14 mouse cellular contexts compared by ENCODE assay signal in the genomic region with DNA sequence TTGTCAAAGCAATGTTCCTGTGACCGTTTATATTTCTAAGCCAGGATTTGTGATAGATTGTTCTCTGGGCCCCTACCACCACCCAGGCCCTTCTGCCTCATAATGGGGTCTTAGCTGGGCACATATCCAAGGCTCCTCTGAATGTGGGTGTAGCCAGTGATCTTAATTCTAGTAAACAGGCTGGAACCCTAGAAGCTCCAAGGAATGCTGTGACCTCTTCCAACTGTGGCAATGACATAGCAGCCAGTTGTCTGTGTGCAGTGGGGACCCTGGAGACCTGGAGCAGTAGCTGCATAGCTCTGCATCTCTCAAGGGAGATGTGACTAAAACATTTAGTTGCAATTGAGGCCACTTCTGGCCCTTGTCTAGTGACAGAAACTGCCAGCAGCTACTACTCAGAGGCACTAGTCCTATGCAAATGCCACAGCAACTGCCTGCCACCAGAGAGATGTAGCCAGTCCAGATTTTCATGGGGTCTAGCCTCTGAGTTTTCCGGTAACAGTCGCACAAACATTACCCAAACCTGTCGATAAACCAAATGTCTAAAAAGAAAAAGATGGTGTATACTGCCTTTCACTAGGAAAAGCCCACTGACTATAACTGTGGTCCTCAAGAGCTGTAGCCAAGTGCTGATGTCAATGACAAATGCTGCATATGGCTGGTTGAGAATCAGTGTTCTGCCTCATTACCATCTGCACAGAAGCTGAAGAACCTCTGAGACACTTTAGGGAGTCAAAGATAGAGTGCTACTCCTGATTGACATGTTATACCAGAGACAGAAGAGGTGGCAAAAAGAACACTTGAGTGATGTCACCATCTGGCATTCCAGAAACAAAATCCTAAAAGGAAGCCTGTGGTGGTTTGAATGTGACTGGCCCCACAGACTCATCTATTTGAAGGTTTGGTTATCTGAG.
DNase-seq lines count a peak whose midpoint lies in the region; ATAC-seq and TF ChIP-seq lines count a peak whose summit lies in the region.
"Had no signal": no experiment of that assay in that cellular context is flagged by ENCODE, and none has a peak within 500 bp of the region (broad histone marks: within the 10 kb centered on the region; RNA-seq: fewer than 3 reads in every experiment).

No protein-coding gene starts in this region.

- H3K36me3 ChIP-seq in liver, postnatal 0 days (replicated peaks; ENCODE audit: insufficient read depth, low read length) = no peaks in the 10 kb centered on the region
- H3K36me3 ChIP-seq in liver, embryonic 11.5 days (ENCODE audit: control insufficient read depth, insufficient read depth, low read length) = no peaks in the 10 kb centered on the region
- no peaks in the 10 kb centered on the region for H3K36me3 ChIP-seq in forebrain, embryonic 12.5 days (replicated peaks)
- H3K36me3 ChIP-seq in limb, embryonic 15.5 days = no peaks in the 10 kb centered on the region

- 90% methylated on average over 4 of the region's 4 CpGs for WGBS in liver, postnatal 0 days (ENCODE audit: insufficient replicate concordance)
- 89% methylated on average over 4 of the region's 4 CpGs for WGBS in liver, embryonic 11.5 days
- 62% methylated on average over 4 of the region's 4 CpGs for WGBS in forebrain, embryonic 12.5 days
- 76% methylated on average over 4 of the region's 4 CpGs for WGBS in limb, embryonic 15.5 days

- H3K4me3 ChIP-seq in liver, postnatal 0 days (ENCODE audit: low read depth, low read length) = no peak overlapping the region
- H3K4me3 ChIP-seq in liver, embryonic 11.5 days (ENCODE audit: low read depth, low read length) = no peak overlapping the region
- H3K4me3 ChIP-seq in forebrain, embryonic 12.5 days (replicated peaks) = no peak overlapping the region
- H3K4me3 ChIP-seq in limb, embryonic 15.5 days = no peak overlapping the region

- H3K9ac ChIP-seq in liver, postnatal 0 days (replicated peaks) = no peak overlapping the region
- H3K9ac ChIP-seq in liver, embryonic 11.5 days (ENCODE audit: low read depth, low read length) = no peak overlapping the region
- no peak overlapping the region for H3K9ac ChIP-seq in forebrain, embryonic 12.5 days
- no peak overlapping the region for H3K9ac ChIP-seq in limb, embryonic 15.5 days
- H3K9ac ChIP-seq: liver, embryonic 14.5 days had no signal

- DNase-seq in frontal cortex, postnatal 10 days (ENCODE audit: low spot score in 2 of 2) = no peak
- DNase-seq in liver, postnatal 0 days = no peak
- DNase-seq in liver, embryonic 11.5 days (ENCODE audit: low spot score) = no peak
- DNase-seq in urinary bladder, postnatal 4 days (ENCODE audit: low spot score in 2 of 2) = no peak
- no peak for DNase-seq in ovary, postnatal 10 days (ENCODE audit: low spot score)
- DNase-seq: embryo, embryonic 11 days; kidney, adult 2 months; right cerebral cortex, postnatal 14 days; thymus, adult 18-20 months had no signal

- no peak for TF ChIP-seq EP300 in liver, postnatal 0 days (IDR thresholded peaks at IDR 0.05; ENCODE audit: low read depth)

- H3K4me1 ChIP-seq in liver, postnatal 0 days (ENCODE audit: insufficient read depth) = peaks cover 12% of the 10 kb centered on the region
- H3K4me1 ChIP-seq in liver, embryonic 11.5 days (replicated peaks; ENCODE audit: control insufficient read depth, insufficient read depth, low read length) = peaks cover 7% of the 10 kb centered on the region; the same call in 1 of the 2 replicates
- H3K4me1 ChIP-seq in forebrain, embryonic 12.5 days = peaks cover 93% of the 10 kb centered on the region
- peaks cover 39% of the 10 kb centered on the region for H3K4me1 ChIP-seq in limb, embryonic 15.5 days

- H3K27me3 ChIP-seq in liver, postnatal 0 days (ENCODE audit: insufficient read depth, low read length) = no peaks in the 10 kb centered on the region
- no peaks in the 10 kb centered on the region for H3K27me3 ChIP-seq in liver, embryonic 11.5 days (replicated peaks; ENCODE audit: control insufficient read depth, insufficient read depth, low read length)
- H3K27me3 ChIP-seq in forebrain, embryonic 12.5 days = 0 out of 2 replicates have a peak, but pooled peaks cover 4% of the 10 kb centered on the region
- H3K27me3 ChIP-seq in limb, embryonic 15.5 days = no peaks in the 10 kb centered on the region
- H3K27me3 ChIP-seq: Patski had no signal

- H3K9me3 ChIP-seq in liver, postnatal 0 days (ENCODE audit: low read length) = no peaks in the 10 kb centered on the region
- H3K9me3 ChIP-seq in liver, embryonic 11.5 days (ENCODE audit: control insufficient read depth, low read length) = no peaks in the 10 kb centered on the region
- no peaks in the 10 kb centered on the region for H3K9me3 ChIP-seq in forebrain, embryonic 12.5 days
- no peaks in the 10 kb centered on the region for H3K9me3 ChIP-seq in limb, embryonic 15.5 days

- H3K27ac ChIP-seq in liver, postnatal 0 days (ENCODE audit: low read depth) = peak overlapping the region; percentile 51; the same call in 1 of the 2 replicates
- H3K27ac ChIP-seq in liver, embryonic 11.5 days (ENCODE audit: low read depth, low read length) = no peak overlapping the region
- peak overlapping the region; percentile 94 for H3K27ac ChIP-seq in forebrain, embryonic 12.5 days
- H3K27ac ChIP-seq in limb, embryonic 15.5 days = peak overlapping the region; percentile 59; the same call in 1 of the 2 replicates
- H3K27ac ChIP-seq: liver, embryonic 14.5 days had no signal

- TF ChIP-seq CTCF in liver, postnatal 0 days (IDR thresholded peaks at IDR 0.05; ENCODE audit: low read depth) = no peak

- no peak overlapping the region for H3K4me2 ChIP-seq in liver, postnatal 0 days (ENCODE audit: low read depth, low read length)
- H3K4me2 ChIP-seq in liver, embryonic 11.5 days = no peak overlapping the region
- H3K4me2 ChIP-seq in forebrain, embryonic 12.5 days = 0 out of 2 replicates have a peak overlapping the region, but pooled peaks have one; percentile 40
- H3K4me2 ChIP-seq in limb, embryonic 15.5 days = no peak overlapping the region

- ATAC-seq in frontal cortex, adult (ENCODE audit: low TSS enrichment) = peak; percentile 38; the same call in 1 of the 2 replicates
- no peak for ATAC-seq in liver, postnatal 0 days
- ATAC-seq in liver, embryonic 11.5 days (replicated peaks; ENCODE audit: low FRiP score) = no peak
- no peak for ATAC-seq in forebrain, embryonic 12.5 days (ENCODE audit: low FRiP score)
- ATAC-seq in limb, embryonic 15.5 days (ENCODE audit: insufficient number of reproducible peaks, low FRiP score, low TSS enrichment, low read depth) = no peak
- ATAC-seq: Patski had no signal
